Mouse (Mus musculus) spleen, adult 18-20 months (tissue): ENCODE data around the gene Mapkapk3.

Source experiments
- DNase-seq, 2 experiments: peaks; one replicate each; pipeline ENCODE4 v3.0.0; 2022; ENCODE audit warnings: mixed read lengths in 2 of 2

Gene Mapkapk3

DNA sequence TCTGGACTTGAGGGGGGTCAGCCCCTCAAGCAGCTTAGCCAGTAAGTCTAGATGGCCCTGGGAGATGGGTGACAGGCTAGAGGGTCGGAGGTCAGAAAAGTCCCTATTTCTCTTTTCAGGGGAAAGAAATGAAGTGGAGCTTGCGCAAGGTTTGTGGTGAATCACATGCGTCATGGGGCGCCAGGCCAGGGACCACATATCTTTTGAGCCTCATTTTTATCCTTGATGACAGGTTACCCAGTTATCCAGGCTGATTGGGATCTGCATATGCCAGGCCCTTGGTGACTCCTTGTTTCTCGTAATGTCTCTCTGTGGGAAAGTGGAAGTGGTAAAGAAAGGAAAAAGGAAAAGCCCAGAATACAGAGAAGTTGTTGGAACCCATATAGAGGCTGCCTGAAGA, 25.8 kb downstream of the Mapkapk3 start:
- no peak for DNase-seq

DNA sequence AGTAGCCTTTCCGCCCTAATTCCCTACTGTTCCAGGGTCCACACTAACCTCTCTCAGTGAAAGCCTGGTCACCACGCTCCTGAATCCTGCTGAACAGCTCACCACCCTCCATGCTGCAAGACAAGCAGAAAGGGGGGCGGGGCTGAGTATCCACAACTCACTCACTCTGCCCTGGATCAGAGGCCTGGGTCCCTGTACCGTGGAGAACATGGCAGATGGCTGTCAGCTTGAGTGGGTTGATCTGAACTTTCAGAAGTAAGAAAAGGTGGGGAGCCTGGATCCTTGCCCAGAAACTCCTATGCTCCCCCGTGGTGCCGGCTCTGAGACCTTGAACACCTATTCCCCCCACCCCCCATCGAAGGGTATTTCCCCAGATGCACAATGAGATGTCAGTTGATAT, 27.3 kb downstream of the Mapkapk3 start:
- DNase-seq = no peak

DNA sequence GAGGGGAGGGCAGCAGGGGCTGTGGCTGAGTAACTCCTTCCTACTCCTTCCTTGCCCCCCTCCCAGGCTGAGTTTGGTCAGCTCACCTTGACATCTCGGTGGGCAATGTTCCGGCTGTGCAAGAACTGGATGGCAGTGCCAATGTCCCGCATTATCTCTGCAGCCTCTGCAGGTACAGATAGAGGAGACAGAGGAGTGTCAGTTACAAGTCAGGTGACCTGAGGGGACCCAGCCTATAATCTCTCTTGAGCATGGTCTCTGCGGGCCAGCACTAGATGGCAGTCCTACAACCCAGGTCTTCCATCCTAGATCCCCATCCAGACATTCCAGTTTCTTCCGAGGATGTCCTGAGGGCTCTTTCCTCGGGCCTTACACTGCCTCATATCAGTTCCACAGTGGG, 27.9 kb downstream of the Mapkapk3 start:
- no peak for DNase-seq

DNA sequence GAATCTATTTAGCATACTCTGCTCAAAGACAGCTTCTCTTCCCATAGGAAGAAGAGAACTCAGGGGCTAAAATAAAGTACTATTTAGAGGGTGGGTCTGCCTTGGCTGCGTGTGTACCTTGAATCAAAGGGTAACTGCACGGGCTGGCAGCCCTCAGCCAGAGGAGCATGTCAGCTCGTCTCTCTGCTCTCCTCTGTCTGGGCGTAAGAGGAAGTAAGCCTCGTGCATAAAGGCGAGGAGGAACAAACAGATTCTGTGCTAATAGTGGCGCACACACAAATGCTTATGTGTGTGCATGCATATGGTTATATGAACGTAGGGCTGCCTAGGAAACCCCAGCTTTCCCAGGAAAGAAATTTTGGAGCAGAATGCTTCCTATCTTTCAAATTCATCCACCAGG, 28.8 kb downstream of the Mapkapk3 start:
- no peak for DNase-seq

DNA sequence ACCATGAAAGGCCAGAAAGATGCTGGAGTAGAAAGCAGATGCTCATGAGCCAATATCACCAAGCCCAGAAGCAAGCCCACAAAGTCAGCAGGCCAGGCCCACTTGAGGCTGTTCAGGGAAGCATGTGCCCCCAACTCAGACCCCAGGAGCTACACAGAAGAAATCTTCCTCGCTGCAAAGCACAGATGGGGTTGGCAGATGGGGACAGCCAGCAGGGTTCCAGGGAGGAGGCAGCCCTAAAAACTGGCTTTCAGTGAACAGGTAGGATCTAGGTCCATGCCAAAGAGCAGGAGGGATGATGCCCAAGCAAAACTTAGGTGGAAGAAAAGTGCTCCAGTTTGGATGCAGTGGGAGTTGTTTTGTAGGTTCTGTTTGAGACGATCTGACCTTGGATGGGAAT, 29.2 kb downstream of the Mapkapk3 start:
- no peak for DNase-seq

DNA sequence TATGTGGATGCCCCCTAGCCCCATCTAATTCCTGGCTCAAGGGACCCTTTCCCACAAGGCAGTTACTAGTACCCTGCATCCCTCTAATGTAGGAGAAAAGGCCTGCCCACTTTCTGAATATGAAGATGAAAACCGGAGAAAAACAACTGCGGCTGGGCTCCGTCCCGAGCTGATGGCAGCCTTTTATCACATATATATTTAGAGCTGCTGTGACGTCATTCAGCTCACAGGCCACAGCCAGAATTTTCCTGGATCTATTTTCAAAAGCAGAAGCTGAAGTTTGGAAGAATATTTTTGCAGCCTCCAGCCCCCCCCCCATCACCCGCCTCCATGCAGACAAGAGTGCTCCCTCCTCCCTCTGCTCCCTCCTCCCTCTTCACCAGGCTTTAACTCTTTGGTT, 30.1 kb downstream of the Mapkapk3 start:
- DNase-seq = no peak

DNA sequence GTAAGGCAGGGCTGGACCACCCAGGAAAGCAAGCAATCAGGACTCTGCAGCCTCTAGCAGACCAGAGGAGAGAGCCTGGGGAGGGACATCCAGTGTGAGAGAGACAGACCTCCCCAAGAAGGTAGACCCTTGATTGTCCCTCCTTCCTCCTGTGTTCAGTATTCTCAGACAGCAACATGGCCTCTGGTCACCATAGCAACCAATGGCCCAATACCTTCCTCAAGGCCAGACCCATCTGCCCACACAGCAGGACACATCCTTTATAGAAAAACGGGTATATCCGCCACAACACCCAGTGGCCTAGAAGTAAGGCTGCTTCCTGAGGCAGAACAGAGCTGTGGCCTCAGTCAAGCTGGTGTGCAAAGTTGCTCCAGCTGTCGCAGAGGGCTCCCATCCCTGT, 34.1 kb downstream of the Mapkapk3 start:
- DNase-seq = no peak

DNA sequence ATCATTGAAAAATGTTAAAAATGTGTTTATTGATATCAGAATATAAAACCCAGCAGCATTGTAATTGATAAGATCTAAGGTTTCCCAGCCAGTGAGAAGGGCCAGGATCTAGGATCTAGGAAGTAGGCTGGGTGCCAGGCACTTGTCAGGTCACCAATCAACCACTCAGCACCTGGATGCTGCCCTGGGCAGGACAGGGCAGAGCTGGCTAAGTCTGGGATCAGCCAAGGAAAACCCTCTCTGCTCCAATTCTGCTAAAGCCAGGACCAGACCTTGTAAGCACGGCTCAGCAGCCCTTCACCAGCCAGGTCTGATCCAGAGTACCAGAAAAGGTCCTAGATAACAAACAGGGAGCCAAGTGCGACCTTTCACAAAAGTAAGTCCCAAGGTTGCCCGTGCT, 34.8 kb downstream of the Mapkapk3 start:
- no peak for DNase-seq

DNA sequence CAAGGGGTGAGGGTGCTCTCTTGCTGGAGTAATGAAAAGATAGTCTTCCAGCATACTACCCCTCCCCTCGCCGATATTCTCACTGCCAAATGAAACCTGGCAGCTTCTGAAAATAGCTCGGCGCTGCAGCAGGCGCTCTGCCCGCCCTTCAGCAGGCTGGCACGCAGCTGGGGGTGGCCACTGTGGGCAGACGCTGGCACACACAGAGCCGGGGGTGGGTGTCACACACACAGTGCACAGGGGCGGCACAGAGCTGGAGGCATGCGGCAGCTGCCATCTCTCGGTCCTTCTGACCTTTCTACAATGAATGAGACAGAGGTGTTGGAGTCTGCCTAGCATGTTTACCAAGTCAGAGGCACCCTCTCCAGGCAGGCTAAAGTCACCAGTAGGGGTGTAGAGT, 35.2 kb downstream of the Mapkapk3 start:
- no peak for DNase-seq

DNA sequence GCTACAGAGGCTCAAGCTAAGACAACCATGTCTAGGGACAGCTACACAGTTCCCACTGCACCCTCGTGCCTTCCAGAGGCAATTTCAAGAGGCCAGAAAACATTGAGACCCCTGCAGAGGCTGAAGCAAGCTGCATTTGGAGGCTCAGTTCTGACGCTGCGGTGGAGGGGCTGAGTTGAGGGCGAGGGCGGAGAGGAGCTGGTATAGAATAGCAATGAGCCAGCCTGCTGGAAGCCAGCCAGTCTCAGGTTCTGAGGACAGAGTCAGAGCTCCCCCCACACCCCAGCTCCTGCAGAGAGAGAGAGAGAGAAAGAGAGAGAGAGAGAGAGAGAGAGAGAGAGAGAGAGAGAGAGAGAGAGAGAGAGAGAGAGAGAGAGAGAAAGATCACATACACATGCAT, 37.5 kb downstream of the Mapkapk3 start:
- peak in 1 of 2 experiments; percentile 0 for DNase-seq

DNA sequence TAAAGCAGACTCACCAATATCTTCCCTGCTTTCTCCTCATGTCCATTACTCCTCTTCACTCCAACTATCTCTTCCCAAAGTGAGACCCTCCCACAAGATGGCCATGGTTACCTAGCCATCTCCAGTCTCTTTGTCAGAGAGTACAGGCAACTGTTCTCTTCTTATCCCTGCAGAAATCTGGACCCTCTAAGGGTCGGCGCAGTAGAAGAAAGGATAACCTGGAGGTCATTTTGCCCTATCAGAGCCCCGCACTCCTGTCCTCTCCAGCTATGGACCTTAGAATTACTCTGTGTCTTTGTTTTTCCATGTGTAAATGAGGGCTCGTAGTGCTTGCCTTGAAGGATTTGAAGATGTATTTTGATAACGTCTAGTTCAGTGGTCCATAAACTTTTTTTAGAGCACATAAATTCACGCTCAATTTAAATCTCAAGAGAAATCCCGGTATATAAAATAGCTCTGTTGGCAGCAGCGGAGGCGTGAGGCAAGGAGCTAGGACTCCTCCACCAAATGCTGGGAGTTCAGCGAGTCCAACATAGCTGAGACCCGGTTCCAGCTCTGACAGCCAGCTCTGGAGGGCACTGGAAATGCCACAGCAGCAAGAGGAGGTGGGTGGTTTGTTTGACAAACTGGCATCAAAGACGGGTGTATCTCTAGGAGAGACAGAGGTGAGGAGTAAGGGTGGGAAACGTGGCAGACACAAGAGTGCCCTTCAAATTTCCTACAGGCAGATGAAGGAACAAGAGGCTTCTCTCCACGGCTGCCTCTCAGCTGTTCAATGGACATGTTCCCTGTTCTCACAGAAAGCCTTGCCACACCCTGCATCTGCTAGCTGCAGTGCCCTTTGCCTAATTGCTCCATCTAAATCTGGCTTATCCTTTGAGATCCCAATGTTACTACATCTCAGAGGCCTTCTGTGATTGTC, 39.0 kb downstream of the Mapkapk3 start:
- DNase-seq = no peak

DNA sequence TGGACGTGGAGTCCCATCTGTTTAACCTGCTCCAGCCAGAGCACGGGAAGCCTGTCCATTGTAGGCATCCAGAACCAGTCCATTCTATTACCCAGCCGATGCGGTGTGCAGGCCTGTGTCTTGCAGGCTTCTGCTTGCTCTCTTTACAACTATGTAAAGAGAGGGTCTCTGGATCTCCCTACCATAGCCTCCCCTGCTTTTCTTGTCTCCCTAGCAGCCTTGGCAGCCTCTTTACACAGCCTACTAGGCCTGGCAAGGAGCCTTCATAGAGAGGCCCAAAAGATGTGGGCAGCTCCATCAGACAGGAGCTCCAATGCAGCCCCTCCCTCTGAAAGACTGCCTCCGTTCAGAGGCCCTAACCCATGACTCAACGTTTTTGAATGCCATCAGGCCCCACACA, 40.5 kb downstream of the Mapkapk3 start:
- no peak for DNase-seq

DNA sequence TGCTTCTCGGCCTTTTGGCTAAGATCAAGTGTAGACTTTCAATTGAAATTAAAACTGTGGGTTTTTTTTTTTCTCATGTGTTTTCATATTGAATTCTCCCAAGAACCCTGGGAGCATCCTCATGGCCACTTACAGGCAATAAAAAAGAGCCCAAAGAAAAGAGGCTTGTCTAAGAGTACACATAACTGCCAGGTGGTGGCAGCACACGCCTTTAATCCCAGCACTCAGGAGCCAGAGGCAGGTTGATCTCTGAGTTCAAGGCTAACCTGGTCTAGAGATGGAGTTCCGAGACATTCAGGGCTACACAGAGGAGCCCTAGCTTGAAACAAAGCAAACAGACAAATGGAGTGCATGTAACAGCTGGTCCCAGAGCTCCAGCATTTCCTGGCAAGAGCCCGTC, 43.5 kb downstream of the Mapkapk3 start:
- DNase-seq = no peak

DNA sequence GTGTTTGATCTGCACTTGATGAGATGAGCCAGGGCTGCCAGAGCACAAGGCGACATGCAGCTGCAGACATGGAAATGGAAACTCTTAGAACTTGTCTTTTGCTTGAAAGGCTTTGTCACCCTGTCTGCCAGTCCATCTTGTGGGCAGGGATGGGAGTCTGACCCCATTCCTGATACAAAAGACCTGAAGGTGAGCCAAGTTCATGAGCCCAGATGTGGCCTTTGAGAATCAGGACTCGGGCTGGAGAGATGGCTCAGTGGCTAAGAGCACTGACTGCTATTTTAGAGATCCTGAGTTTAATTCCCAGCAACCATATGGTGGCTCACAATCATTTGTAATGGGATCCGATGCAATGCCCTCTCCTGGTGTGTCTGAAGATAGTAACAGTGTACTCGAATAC, 44.4 kb downstream of the Mapkapk3 start:
- no peak for DNase-seq

DNA sequence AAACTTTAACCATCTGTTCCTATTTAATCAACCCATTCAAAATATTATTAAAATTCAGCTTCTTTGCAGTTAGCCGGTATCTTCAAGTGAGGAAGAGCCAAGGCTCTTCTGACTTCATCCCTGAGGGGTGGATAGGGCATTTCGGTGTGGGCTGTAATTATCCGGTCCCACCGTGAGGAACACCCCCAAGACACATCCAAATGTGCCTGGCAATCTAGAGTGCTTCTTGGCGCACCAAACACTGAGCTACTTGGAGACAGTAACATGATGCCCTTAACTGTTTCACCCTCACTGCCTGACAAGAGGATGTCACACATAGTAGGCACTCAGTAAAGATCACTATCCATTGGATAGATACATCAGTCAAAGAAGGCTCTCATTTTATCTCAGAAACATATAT, 53.5 kb downstream of the Mapkapk3 start:
- no peak for DNase-seq

DNA sequence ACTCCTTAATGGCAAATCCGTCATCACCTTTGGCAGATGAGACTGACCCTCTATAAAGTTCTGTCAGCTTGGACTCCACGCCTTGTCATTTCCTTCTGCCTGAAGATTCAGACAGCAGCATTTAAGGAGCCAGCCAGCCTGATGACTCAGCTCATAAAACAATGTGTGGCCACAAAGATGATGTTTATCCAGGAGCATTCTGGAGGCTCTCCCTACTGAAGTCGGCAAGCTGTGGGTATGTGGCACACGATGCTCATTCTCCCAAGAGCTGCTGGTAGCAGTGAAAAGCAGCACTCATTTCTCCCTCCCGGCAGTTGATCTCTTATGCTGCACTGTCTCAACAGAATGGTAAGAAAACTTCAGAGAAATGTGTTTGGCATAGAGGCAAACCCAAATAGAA, 54.4 kb downstream of the Mapkapk3 start:
- DNase-seq = no peak

DNA sequence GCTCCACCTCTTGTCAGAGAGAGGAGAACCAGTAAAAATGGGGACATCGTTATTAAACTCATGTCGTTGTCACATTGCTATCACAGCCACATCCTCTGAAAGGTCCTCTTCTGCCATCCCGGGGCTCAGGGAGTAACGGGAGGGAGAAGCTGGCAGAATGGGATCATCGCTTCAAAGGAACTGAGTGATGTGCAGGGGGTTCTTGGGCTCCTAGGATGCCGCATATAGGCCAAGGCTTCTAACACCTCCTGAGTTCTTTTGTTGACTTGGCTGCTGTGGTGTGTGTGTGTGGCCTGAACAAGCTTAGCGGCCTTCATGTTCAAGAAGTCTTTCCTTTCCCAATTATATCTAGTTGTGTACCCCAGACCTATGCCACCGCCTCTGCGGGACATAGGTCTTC, 57.5 kb downstream of the Mapkapk3 start:
- no peak for DNase-seq

DNA sequence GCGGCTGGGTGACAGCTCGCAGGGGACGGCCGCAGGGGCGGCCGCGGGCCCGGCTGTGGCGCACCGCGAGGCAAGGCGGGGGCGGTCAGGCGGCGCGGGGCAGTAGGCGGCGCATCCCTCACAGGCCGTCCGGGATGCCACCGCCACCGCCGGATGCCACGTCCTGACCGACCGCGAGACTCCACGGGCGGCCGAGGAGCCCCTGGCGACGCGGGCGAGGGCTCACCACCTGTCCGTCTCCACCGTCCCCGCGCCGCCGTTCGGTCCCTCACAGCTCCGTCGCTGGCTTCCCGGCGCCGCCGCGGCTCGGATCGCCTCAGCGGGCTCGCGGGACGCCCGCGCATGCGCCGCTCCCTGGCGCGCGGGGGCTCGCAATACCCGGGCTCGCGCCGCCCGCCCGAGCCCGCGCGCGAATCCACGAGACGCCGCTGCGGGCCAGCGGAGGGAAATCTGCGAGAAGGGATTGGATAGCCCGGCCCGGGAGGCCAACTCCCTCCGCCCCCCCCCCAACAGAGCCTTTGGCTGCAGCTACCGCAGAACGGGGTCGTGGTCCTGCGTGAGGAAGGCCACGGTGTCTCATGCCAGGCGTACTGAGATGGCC, 58.0 kb downstream of the Mapkapk3 start, which contains the start of gene Dock3:
Gene Dock3 (minus strand): TSS at position 371 of the 601 bp plus-strand sequence.
- peak in 1 of 2 experiments; percentile 27 for DNase-seq

DNA sequence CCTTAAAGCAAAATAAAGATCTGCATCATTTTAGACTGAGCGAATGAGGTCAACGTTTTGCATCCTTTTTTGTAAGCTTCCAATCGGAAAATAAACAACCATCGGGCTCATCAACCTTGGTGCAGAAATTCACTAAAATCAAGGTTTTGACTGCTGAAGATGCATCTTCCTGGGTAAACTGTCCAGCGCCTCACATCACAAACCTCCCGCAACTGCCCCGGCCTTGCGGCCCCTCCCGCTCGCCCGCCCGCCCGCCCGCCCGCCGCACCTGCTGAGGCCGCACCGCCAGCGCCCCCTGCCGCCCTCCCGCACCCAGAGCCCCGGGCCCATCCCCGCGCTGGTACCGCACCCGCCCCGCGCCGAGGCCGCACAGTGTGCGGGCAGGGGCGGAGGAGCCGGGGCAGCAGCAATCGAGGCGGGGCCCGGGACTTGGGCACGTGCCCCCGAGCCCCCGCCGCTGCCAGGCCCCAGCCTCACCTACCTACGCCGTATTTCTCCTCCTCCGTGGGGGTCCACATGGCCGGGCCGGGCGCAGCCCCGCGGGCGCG, 58.6 kb downstream of the Mapkapk3 start:
- peak in 1 of 2 experiments; percentile 12 for DNase-seq

DNA sequence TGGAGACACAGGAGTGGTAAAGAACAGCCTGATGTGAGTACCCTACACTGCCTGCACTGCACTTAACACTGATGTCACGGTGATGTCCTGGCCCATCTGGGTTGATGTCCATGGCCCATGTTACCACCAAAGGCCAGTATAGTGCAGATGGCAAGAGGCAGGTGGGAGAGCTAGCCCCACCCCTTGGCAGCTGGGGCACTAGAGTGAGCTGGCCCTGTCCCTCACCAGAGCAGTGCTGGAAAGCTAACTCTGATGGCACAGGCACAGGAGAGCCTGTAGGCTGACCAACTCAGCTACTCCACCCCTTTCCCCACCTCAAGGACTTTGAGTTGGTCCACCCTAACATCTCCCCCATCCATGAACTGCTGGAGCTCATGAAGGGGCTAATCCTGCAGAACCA, 65.1 kb downstream of the Mapkapk3 start:
- DNase-seq = no peak
